9 mouse cellular contexts compared by ENCODE assay signal in the genomic region with DNA sequence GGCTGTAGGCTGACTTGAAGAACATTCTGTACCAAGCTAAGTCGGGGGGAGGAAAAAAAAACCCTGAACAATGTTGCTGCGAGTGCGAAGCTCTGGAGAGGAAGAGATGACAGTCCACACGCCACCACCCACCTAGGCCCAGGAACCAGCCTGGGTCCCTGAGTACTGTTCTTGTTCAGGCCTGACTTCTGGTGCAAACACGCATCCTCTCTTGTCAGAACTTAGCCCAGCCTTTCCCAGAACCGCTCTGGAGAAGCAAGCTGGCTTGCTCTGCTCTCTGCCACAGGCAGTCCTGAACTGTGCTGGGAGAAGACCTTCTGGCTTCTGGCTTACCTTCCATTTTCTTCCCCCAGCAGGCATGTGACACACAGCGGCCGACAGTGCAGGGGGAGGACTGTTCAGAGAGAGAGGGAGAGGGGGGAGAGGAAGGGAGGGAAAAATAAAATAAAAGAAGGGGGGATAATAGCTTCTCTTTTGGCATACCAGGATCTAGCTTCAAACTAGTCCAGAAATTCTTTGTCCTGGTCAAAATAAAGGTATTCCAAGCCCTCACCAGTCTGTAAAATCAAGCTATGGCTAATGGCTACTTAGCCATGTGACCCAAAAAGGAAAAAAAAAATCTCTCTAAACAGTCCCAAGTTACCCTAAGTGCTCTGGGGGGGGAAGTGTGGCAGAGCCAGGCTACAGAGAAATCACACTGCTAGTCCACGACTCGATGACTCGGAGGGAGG. TPM values are rescaled to one million over a fixed set of nuclear protein-coding genes. Genes with fewer than 3 reads are reported as not detected.
DNase-seq lines count a peak whose midpoint lies in the region; ATAC-seq lines count a peak whose summit lies in the region.
"Had no signal": no experiment of that assay in that cellular context is flagged by ENCODE, and none has a peak within 500 bp of the region (broad histone marks: within the 10 kb centered on the region; RNA-seq: fewer than 3 reads in every experiment).

No protein-coding gene starts in this region.

- H3K4me1 ChIP-seq in forebrain, embryonic 15.5 days, result peaks cover 99% of the 10 kb centered on the region
- peaks cover 99% of the 10 kb centered on the region for H3K4me1 ChIP-seq in hindbrain, embryonic 14.5 days (replicated peaks; ENCODE audit: control insufficient read depth, insufficient read depth, low read length)
- peaks cover 96% of the 10 kb centered on the region for H3K4me1 ChIP-seq in stomach, embryonic 14.5 days (ENCODE audit: control insufficient read depth, insufficient read depth, low read length)

- H3K79me2 ChIP-seq in macrophage (ENCODE audit: inconsistent target), result peaks cover 51% of the 10 kb centered on the region

- no peaks in the 10 kb centered on the region for H3K27me3 ChIP-seq in forebrain, embryonic 15.5 days
- no peaks in the 10 kb centered on the region for H3K27me3 ChIP-seq in hindbrain, embryonic 14.5 days (ENCODE audit: control insufficient read depth, insufficient read depth, low read length)
- H3K27me3 ChIP-seq in stomach, embryonic 14.5 days (ENCODE audit: control insufficient read depth, insufficient read depth, low read length), result no peaks in the 10 kb centered on the region
- H3K27me3 ChIP-seq: Patski had no signal

- no peaks in the 10 kb centered on the region for H3K36me3 ChIP-seq in forebrain, embryonic 15.5 days
- H3K36me3 ChIP-seq in hindbrain, embryonic 14.5 days (replicated peaks; ENCODE audit: control insufficient read depth, insufficient read depth), result peaks cover 6% of the 10 kb centered on the region; the same call in 1 of the 2 replicates
- peaks cover 7% of the 10 kb centered on the region for H3K36me3 ChIP-seq in macrophage (ENCODE audit: inconsistent target)
- no peaks in the 10 kb centered on the region for H3K36me3 ChIP-seq in stomach, embryonic 14.5 days (ENCODE audit: control insufficient read depth, insufficient read depth, low read length)

- peak overlapping the region; percentile 100 for H3K27ac ChIP-seq in forebrain, embryonic 15.5 days (replicated peaks)
- peak overlapping the region; percentile 100 for H3K27ac ChIP-seq in hindbrain, embryonic 14.5 days
- H3K27ac ChIP-seq in macrophage, result peak overlapping the region; percentile 97
- peak overlapping the region; percentile 100 for H3K27ac ChIP-seq in stomach, embryonic 14.5 days (ENCODE audit: low read length)

- H3K9me3 ChIP-seq in forebrain, embryonic 15.5 days, result no peaks in the 10 kb centered on the region
- no peaks in the 10 kb centered on the region for H3K9me3 ChIP-seq in hindbrain, embryonic 14.5 days (ENCODE audit: control insufficient read depth, low read length)
- H3K9me3 ChIP-seq in stomach, embryonic 14.5 days (ENCODE audit: control insufficient read depth, low read depth, low read length), result no peaks in the 10 kb centered on the region

- ATAC-seq in activated CD4-positive, CD25-positive, alpha-beta regulatory T cell, adult 4 months, result peak; percentile 42
- ATAC-seq in forebrain, embryonic 15.5 days (replicated peaks), result 0 out of 2 replicates have a peak, but pooled peaks have one; percentile 4
- ATAC-seq in hindbrain, embryonic 14.5 days (ENCODE audit: low FRiP score), result no peak
- no peak for ATAC-seq in stomach, embryonic 14.5 days (ENCODE audit: insufficient number of reproducible peaks, insufficient read depth, low FRiP score, low read depth)
- ATAC-seq: Patski had no signal

- peak overlapping the region; percentile 64 for H3K9ac ChIP-seq in forebrain, embryonic 15.5 days (replicated peaks)
- H3K9ac ChIP-seq in hindbrain, embryonic 14.5 days, result peak overlapping the region; percentile 73
- H3K9ac ChIP-seq in stomach, embryonic 14.5 days (replicated peaks; ENCODE audit: low read depth, low read length), result peak overlapping the region; percentile 56

- peak overlapping the region; percentile 67 for H3K4me2 ChIP-seq in forebrain, embryonic 15.5 days (replicated peaks)
- peak overlapping the region; percentile 84 for H3K4me2 ChIP-seq in hindbrain, embryonic 14.5 days (replicated peaks)
- H3K4me2 ChIP-seq in stomach, embryonic 14.5 days (replicated peaks; ENCODE audit: low read depth, low read length), result peak overlapping the region; percentile 88

- WGBS in forebrain, embryonic 15.5 days, result 12% methylated on average over 11 of the region's 11 CpGs
- 12% methylated on average over 11 of the region's 11 CpGs for WGBS in hindbrain, embryonic 14.5 days
- WGBS in macrophage (ENCODE audit: missing documents), result 4% methylated on average over 11 of the region's 11 CpGs
- 8% methylated on average over 11 of the region's 11 CpGs for WGBS in stomach, embryonic 14.5 days

- H3K4me3 ChIP-seq in forebrain, embryonic 15.5 days, result peak overlapping the region; percentile 36
- peak overlapping the region; percentile 31 for H3K4me3 ChIP-seq in hindbrain, embryonic 14.5 days (replicated peaks; ENCODE audit: low read length)
- peak overlapping the region; percentile 44 for H3K4me3 ChIP-seq in macrophage (ENCODE audit: inconsistent target)
- peak overlapping the region; percentile 24 for H3K4me3 ChIP-seq in stomach, embryonic 14.5 days (ENCODE audit: low read depth, low read length)

- DNase-seq in adrenal gland, postnatal 36 days, result peak; percentile 37 to 54
- no peak for DNase-seq in adrenal gland, adult 8-10 months
- DNase-seq in hindbrain, embryonic 14.5 days (ENCODE audit: low spot score), result no peak
- peak; percentile 79 to 86 for DNase-seq in left cerebral cortex, adult 9 months (ENCODE audit: low spot score in 2 of 2)

RNA-seq across cellular contexts. Expression of gene Zmynd8, which starts 14.8 kb away (rescaled TPM):
- 10 to 100 TPM; 47.9 to 53.4 TPM for total RNA-seq in adrenal gland, postnatal 36 days (2021)
- 10 to 100 TPM; 51.7 to 94.5 (median 70.6) TPM for total RNA-seq in adrenal gland, adult 8-10 months (2022)
- 10 to 100 TPM; 41.1 to 48.5 TPM for polyA plus RNA-seq in activated CD4-positive, CD25-positive, alpha-beta regulatory T cell, adult 4 months (2017; shearing (Covaris generic))
- 81.0 and 85.9 TPM in 2 replicates for polyA plus RNA-seq in forebrain, embryonic 15.5 days (2015; fragmentation: Nextera tagmentation; extraction: Ambion mirVana)
- polyA plus RNA-seq in hindbrain, embryonic 14.5 days (2014; fragmentation: Nextera tagmentation; extraction: Ambion mirVana), result 55.4 and 63.4 TPM in 2 replicates
- total RNA-seq in macrophage (2018; cell fraction: chromatin; rRNA removed), result 100 to 1,000 TPM; 113 to 715 (median 441) TPM
- total RNA-seq in macrophage (2018; cell fraction: cytosol; rRNA removed), result 100 to 1,000 TPM in 8 of 26 experiments, 10 to 100 TPM in 18; 32.1 to 112 (median 96.4) TPM
- total RNA-seq in macrophage (2018; cell fraction: nucleus; rRNA removed), result 100 to 1,000 TPM in 22 of 26 experiments, 10 to 100 TPM in 4; 57.9 to 347 (median 193) TPM
- polyA plus RNA-seq in macrophage (2018), result 52.3 to 95.5 TPM (median 75.2 TPM) in 3 replicates
- 53.1 and 57.6 TPM in 2 replicates for polyA plus RNA-seq in stomach, embryonic 14.5 days (2014; fragmentation: Nextera tagmentation; extraction: Ambion mirVana)

Comparison
In these comparisons a context has a peak if more than half of its experiments do, and no peak if none do; other contexts are left out.
1. DNase-seq: peak in adrenal gland, postnatal 36 days (2 of 2) and left cerebral cortex, adult 9 months (2 of 2); none in adrenal gland, adult 8-10 months (single experiment) and hindbrain, embryonic 14.5 days (single experiment).
2. ATAC-seq: peak in activated CD4-positive, CD25-positive, alpha-beta regulatory T cell, adult 4 months (single experiment) and forebrain, embryonic 15.5 days (single experiment); none in hindbrain, embryonic 14.5 days (single experiment) and stomach, embryonic 14.5 days (single experiment).
3. Peak in every context shown above with its lines, with median percentiles within 50 percentile points of each other: H3K27ac ChIP-seq, H3K4me2 ChIP-seq, H3K4me3 ChIP-seq and H3K9ac ChIP-seq.